Mouse (Mus musculus) intestine, postnatal 0 days (tissue): ENCODE results near the gene Lpar3. TPM values are rescaled to one million over a fixed set of nuclear protein-coding genes. Genes with fewer than 3 reads are reported as not detected.

Experiments used
- ATAC-seq: fragments of 200-750 bp; cut with Nextera tagmentation; 2 replicates; pipeline ENCODE4 v1.8.0; 2017; ENCODE audit warnings: mild to moderate bottlenecking, moderate TSS enrichment, moderate library complexity
- H3K27ac ChIP-seq: fragments of 300-500 bp; sonication (generic); 2 replicates; pipeline ENCODE4 v1.5.1; 2014; ENCODE audit warnings: mild to moderate bottlenecking, low read depth, low read length, moderate library complexity
- H3K27me3 ChIP-seq: fragments of 300-500 bp; sonication (generic); replicated peaks from 2 replicates; pipeline ENCODE4 v1.6.1; 2014; ENCODE audit warnings: low read length, mixed read lengths; ENCODE audit not compliant: control insufficient read depth, insufficient read depth
- H3K36me3 ChIP-seq: fragments of 300-500 bp; sonication (generic); 2 replicates; pipeline ENCODE4 v1.6.1; 2014; ENCODE audit warnings: mild to moderate bottlenecking, moderate library complexity; ENCODE audit not compliant: control insufficient read depth, insufficient read depth
- H3K4me1 ChIP-seq: fragments of 300-500 bp; sonication (generic); replicated peaks from 2 replicates; pipeline ENCODE4 v1.6.1; 2014; ENCODE audit warnings: antibody characterized with exemption, low read length, mixed read lengths; ENCODE audit not compliant: control insufficient read depth, insufficient read depth
- H3K4me2 ChIP-seq: fragments of 300-500 bp; sonication (generic); replicated peaks from 2 replicates; pipeline ENCODE4 v1.6.1; 2014; ENCODE audit warnings: low read depth, mild to moderate bottlenecking, moderate library complexity
- H3K4me3 ChIP-seq: fragments of 300-500 bp; sonication (generic); 2 replicates; pipeline ENCODE4 v1.5.1; 2014; ENCODE audit warnings: low read depth, low read length
- H3K9ac ChIP-seq: fragments of 300-500 bp; sonication (generic); 2 replicates; pipeline ENCODE4 v1.6.1; 2014; ENCODE audit warnings: mild to moderate bottlenecking, low read depth, low read length
- H3K9me3 ChIP-seq: fragments of 300-500 bp; sonication (generic); 2 replicates; pipeline ENCODE4 v1.6.1; 2016; ENCODE audit warnings: mixed run types; ENCODE audit not compliant: control insufficient read depth
- CTCF ChIP-seq: sonication (generic); IDR thresholded peaks from 2 replicates; pipeline ENCODE4 v1.5.1; 2016; ENCODE audit warnings: low read depth, mild to moderate bottlenecking, control low read depth, antibody characterized with exemption, moderate library complexity
- WGBS: fragments of 180-500 bp; shearing (Covaris S2); extraction: QIAGEN DNeasy Blood & Tissue Kit; methylation state at CpG from one replicate; pipeline ENCODE4 v1.1.7; 2014; 5-methylcytosine and 5-hydroxymethylcytosine counted together
- polyA plus RNA-seq: library from polyadenylated mRNA; unstranded; fragments of >200 nt; fragmentation: Nextera tagmentation; extraction: Ambion mirVana; gene quantifications from 2 replicates; pipeline ENCODE4 v1.2.1, GENCODE M21; 2015

Gene Lpar3
- polyA plus RNA-seq, 1 experiment from 2014 or later: 10.7 TPM

DNA sequence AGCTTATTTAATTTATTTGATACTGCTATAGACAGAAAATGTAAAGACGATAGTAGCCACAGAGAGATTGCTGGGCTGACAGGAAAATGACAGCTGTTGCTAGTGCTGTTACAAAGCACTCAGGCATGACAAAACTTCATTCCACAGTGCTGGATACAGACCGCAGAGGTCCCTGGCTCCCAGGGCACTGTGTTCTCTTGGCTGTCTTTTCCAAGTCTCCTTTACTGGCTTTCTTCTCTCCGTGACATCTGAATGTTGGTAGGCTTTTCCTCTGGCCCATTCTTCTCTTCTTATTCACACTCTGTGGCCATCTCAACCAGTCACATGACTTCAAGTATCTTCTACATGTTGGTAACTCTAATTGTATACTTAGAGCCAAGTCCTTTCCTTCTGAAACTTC, 86.6 kb downstream of the Lpar3 start:
- no peak for ATAC-seq
- Histone ChIP-seq H3K36me3 (no peaks in the 10 kb centered on the region), H3K9me3 (no peaks in the 10 kb centered on the region), H3K4me2 (no peak overlapping the region), H3K9ac (no peak overlapping the region), H3K4me1 (no peaks in the 10 kb centered on the region), H3K27ac (no peak overlapping the region), H3K4me3 (no peak overlapping the region), H3K27me3 (no peaks in the 10 kb centered on the region)
- no peak for TF ChIP-seq CTCF
- WGBS: 81% methylated on average over 3 of the region's 3 CpGs

DNA sequence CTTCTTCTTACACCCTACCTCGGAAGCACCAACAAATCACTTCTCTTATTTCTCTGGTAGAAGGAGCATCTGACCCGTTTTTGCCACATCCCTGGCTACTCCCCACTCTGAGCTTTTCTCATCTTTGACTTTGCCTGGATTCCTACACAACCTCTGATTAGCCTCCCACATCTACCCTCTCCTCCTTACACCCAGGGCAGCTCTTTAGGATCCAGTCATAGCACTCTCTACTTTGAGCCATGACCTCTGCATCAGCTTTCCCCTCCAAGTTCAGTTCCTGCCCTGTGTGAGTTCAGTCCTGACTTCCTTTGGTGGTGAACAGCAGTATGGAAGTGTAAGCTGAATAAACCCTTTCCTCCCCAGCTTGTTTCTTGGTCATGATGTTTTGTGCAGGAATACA, 87.1 kb downstream of the Lpar3 start:
- no peak overlapping the region for H3K9ac ChIP-seq
- no peaks in the 10 kb centered on the region for H3K4me1 ChIP-seq
- H3K4me2 ChIP-seq: no peak overlapping the region
- 72% methylated on average over 2 of the region's 2 CpGs for WGBS
- no peak overlapping the region for H3K4me3 ChIP-seq
- no peak for ATAC-seq
- H3K9me3 ChIP-seq: no peaks in the 10 kb centered on the region
- H3K36me3 ChIP-seq: no peaks in the 10 kb centered on the region
- H3K27ac ChIP-seq: no peak overlapping the region
- TF ChIP-seq CTCF: no peak
- H3K27me3 ChIP-seq: no peaks in the 10 kb centered on the region

DNA sequence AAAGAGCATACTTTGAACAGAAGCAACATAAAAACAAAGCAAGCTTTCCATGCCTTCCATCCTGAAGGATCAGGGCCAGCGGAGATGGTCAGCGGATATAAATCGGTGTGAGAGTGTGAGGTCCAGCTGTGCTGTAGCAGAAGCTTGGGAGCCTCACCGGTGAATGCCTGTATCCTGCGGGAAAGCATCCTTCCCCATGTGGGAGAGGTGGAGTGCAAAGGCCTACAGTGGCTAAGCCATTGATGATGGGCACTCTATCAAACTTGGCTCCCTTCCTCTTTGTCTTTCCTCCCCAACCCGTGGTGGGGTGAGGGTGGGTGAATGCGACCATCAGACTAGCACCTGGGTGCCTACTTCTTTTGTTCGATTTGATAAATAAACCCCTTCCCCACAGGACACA, 88.8 kb downstream of the Lpar3 start:
- Histone ChIP-seq H3K4me2 (no peak overlapping the region), H3K36me3 (no peaks in the 10 kb centered on the region), H3K4me1 (no peaks in the 10 kb centered on the region), H3K27ac (no peak overlapping the region), H3K4me3 (no peak overlapping the region), H3K27me3 (no peaks in the 10 kb centered on the region), H3K9me3 (no peaks in the 10 kb centered on the region), H3K9ac (no peak overlapping the region)
- no peak for TF ChIP-seq CTCF
- WGBS: 85% methylated on average over 8 of the region's 8 CpGs
- ATAC-seq: no peak

DNA sequence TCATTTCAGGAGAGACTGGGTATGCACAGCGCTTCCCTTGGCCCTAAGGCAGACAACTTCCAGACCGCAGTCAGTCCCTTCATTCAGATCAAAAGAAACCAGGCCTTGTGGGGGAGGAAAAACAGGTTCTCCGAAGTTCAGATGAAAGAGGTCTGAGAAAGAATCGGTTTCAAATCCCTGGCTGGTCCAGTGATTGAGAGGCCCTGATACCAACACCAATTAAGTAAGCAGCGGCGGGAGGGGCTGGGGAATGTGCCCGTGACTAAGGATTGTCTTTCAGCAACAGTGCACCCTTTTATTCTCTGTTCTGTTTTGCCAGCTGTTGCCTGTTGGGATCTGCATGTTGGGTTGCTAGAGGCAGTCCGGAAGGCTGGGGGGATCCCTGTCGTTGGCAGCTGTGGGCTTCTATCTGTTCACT, 90.4 kb downstream of the Lpar3 start:
- Histone ChIP-seq H3K4me3 (no peak overlapping the region), H3K36me3 (no peaks in the 10 kb centered on the region), H3K27me3 (no peaks in the 10 kb centered on the region), H3K9me3 (no peaks in the 10 kb centered on the region), H3K9ac (no peak overlapping the region), H3K4me1 (no peaks in the 10 kb centered on the region), H3K4me2 (no peak overlapping the region), H3K27ac (no peak overlapping the region)
- ATAC-seq: no peak
- TF ChIP-seq CTCF: no peak
- 20% methylated on average over 9 of the region's 9 CpGs for WGBS

DNA sequence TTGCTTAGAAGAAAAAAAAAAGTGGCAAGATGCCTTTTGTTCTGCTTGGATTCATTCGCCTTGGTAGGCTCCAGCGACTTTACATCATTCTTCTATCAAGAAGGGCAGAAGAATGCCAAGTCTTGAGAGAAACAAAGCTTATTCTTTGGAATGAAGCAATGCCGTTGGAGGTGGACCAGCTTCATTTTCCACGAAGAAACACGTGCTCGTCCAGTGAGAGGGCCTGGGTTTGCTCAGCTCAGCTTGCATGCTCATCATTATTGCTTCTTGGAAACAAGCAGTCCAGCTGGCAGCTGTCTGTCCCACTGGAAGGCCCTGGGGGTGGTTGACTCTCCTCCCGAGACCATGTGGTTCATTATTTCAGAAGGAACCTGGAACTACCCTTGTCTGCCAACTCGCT, 94.7 kb downstream of the Lpar3 start:
- Histone ChIP-seq H3K27ac (no peak overlapping the region), H3K27me3 (no peaks in the 10 kb centered on the region), H3K36me3 (no peaks in the 10 kb centered on the region), H3K4me3 (no peak overlapping the region), H3K9ac (no peak overlapping the region), H3K4me2 (no peak overlapping the region), H3K9me3 (no peaks in the 10 kb centered on the region), H3K4me1 (no peaks in the 10 kb centered on the region)
- no peak for ATAC-seq
- 82% methylated on average over 8 of the region's 8 CpGs for WGBS
- no peak for TF ChIP-seq CTCF

DNA sequence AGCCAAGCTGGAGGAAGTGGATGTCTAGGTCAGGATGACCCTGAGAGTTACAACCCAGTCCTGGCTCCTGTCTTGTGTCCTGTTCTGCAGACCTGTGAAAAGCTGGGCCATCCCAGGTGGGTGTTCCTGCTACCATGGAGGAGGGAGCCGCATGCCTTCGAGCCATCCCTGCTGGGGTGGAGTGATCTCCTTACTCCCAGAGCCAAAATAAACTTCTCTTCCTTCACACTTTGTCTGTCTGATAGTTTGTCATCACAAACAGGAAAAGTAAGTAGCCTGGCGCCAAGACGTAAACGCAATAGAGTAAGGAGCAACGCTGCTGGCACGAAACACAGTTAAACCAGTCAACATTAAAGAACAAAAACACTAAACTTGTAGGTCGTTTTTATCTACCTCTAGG, 95.5 kb downstream of the Lpar3 start:
- H3K4me1 ChIP-seq: no peaks in the 10 kb centered on the region
- no peak overlapping the region for H3K27ac ChIP-seq
- H3K27me3 ChIP-seq: no peaks in the 10 kb centered on the region
- ATAC-seq: no peak
- H3K36me3 ChIP-seq: no peaks in the 10 kb centered on the region
- TF ChIP-seq CTCF: no peak
- H3K4me2 ChIP-seq: no peak overlapping the region
- H3K4me3 ChIP-seq: no peak overlapping the region
- 76% methylated on average over 8 of the region's 8 CpGs for WGBS
- H3K9me3 ChIP-seq: no peaks in the 10 kb centered on the region
- H3K9ac ChIP-seq: no peak overlapping the region

DNA sequence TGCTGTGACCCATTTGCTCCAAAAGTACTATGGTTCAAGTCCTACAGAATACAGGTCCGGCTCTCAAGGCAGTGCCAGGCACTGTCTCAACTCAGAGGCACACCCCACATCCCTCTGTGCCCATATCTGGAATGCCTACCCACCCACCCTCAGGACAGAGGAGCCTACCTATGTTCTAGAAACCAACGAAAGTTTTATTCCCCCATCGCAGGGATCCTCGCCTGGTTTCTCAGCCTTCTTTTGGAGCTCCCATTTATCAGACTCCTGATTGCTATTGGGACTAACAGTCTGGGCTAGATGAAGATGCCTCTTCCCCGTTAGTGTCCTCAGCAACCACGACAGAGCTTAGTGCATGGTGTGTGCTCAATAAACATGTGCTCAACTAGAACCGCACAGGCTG, 96.6 kb downstream of the Lpar3 start:
- Histone ChIP-seq H3K4me3 (no peak overlapping the region), H3K9ac (no peak overlapping the region), H3K9me3 (no peaks in the 10 kb centered on the region), H3K27ac (no peak overlapping the region), H3K4me2 (no peak overlapping the region), H3K36me3 (no peaks in the 10 kb centered on the region), H3K4me1 (no peaks in the 10 kb centered on the region), H3K27me3 (no peaks in the 10 kb centered on the region)
- TF ChIP-seq CTCF: no peak
- WGBS: 91% methylated on average over 7 of the region's 7 CpGs
- no peak for ATAC-seq
